Mouse (Mus musculus): ENCODE results near the gene Defb43.

DNA sequence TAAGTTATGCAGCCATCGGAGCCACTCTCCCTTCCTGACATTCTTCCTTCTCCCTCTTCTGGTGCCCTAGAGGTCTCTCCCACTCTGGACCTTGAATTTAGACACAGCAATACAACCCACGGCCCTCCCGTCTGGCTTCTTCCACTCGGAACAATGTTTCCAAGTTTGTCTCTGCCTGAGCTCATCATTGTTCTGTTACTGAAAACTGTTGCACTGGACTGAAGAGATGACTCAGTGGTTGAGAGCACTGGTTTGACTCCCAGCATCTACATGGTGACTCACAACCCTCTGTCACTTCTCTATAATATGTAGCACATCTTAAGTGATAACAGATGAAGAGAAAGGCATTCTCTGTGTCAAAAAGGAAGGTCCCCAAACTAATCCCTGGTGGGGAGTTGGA, 3.1 kb downstream of the Defb43 start:
- no peak for TF ChIP-seq CTCF (IDR thresholded peaks at IDR 0.05; ENCODE audit: low read depth, low read length)
- no peak for TF ChIP-seq POLR2A (IDR thresholded peaks at IDR 0.05; ENCODE audit: insufficient read depth, low read length)
- TF ChIP-seq EP300 (IDR thresholded peaks at IDR 0.05; ENCODE audit: insufficient read depth, low read depth, low read length) = no peak

All from ES-Bruce4 (cell line).